Mouse (Mus musculus) spleen, postnatal 10 days (tissue): Measurements from ENCODE around the gene Mcf2l.

Experiments
- DNase-seq, 2 experiments: peaks; one replicate each; pipeline ENCODE4 v3.0.0; 2021 to 2022; ENCODE audit warnings: low spot score in 2 of 2

Mcf2l gene

DNA sequence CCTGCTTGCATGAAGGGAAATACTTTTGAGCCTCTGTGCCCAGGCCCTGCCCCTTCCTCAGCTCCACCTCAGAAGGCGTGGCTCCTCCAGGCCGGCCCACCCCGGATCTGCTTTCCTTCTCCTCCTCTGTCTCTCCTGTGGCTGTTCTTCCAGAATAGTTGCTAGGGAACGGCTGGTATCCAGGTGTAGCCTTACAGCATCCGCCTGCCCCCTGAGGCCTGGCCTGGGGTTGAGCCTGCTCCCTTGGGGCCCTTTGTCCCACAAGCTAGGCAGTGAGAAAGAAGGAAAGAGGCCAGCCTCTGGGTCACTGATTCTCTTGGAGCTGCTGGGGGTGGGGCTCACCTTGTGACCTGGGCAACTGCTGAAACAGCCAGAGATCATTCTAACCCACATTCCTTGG lies 38.4 kb downstream of the Mcf2l start:
- no peak for DNase-seq

DNA sequence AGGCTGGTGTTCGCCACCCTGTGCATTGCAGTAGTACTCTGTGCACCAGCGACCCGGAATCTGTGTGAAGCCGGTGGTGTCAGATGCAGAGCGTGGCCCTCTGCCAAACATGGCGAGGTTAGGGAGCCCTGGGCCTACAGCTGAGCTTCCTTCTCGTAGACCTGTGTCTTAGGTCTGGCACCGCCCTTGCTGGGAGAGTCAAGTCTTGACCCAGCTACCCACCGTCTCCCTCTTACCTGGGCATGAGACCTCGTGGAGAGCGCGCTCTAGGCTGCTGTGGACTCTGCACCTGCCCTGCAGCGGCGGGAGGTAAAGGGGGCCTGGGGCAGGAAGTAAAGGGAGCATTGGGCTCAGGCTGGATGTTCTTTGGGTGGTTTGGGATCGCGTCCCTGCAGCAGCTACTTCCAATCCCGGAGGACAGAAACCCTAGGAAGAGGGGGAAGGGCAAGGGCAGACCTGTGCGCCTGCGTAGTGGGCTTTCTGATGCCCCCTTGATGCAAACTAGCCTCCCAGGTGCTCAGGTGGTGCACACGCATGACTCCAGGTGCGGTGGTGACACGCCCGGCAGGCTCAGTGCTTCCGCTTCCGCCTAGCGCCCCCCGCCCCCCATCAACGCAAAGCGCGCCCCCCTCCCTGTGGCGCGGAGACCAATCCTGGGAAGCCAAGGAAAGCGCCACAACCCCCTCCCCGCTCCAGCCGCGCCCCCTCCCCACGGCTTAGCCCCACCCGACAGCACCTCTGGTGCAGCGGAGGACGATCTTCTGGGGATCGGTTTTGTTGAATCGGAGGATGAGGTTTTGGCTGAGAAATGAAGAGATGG lies 41.8 kb downstream of the Mcf2l start:
- no peak for DNase-seq

DNA sequence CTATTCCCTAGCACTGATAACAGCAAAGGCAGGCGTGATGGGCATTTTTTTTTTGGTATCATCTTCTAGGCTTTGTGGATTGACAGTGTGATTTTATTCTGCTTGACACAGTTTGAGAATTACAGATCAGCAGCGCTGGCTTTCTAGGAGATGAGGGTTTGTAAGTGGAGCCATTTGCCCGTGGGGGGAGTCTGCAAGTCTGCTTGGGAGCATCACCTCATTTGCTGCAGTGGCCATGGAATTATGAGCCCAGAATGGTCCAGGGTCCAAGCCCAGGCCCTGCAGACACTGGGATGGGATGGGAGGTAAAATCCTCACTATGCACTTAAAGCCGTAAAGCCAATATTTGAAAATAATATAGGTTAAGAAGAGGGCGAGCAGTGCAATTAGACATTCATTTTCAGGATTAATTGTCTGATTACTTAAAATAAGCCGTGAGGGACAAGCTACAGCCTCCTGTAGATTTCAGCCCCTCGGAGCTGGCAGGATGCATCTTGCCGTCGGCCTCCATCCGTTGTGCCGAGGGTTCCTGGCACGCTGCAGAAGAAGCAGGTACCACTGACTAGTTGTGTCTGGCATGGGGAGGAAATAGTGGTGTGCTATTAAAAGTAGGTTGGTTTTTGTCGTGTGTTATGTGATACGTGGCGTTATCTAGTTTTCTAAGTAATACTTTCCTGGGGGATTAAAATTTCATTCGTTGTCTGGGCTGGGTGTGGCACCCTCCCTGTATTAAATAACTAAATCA lies 42.7 kb downstream of the Mcf2l start:
- DNase-seq = no peak

DNA sequence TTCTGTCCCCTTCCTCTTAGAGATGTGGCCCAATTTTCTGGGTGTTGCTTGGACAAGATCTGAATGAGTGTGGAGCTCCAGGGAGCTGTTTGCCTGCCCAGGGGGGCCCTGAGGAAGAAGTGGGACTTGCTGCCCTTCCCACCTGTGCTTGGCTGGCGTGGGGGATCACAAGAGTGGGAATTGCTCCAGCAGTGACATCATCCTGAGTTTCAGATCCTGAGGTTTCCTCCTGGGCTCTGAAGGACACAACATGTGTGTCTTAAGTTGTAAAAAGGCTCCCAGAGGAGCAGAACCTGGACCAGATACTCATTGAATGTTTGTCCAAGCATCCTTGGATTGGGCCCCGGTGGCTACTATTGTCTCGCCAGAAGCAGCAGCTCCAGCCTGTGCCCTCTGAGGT lies 43.4 kb downstream of the Mcf2l start:
- DNase-seq = no peak

DNA sequence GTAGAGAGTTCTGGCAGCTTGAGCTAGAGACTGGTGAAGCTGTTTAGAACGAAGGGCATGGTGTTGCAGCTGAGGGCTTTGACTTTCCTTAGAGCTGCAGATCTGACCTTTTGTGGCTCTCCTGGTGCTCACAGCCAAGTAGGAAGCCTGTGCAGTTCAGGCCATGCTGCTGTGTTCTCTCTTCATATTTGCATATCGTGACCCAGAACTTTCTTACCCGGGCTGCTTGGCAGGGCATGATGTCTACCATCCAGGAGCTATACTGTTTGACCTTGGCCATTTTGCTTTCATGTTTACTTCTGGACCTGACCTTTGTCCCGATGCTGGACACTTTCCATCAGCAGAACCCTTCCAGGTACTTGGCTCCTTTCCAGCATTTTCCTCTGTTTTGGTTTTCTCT lies 44.2 kb downstream of the Mcf2l start:
- DNase-seq = no peak

DNA sequence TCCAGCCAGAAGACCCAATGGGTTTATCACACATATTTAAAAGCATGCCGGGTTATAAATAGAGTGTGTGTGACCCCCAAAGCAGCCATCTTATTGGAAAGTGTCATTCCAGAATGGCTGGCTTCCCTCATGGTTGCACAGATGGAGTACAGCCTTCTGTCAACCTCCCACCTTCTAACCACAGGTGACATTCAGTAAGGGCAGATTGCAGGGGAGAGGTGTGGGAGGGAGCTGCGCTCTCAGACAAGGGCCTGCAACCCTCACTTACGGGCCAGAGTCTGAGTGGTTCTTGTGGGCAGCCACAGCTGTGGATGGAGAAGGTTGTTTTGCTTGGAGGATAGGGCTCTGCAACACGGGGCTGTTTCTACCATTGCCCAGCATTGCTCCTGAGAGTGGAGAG lies 47.0 kb downstream of the Mcf2l start:
- DNase-seq = no peak

- no peak for DNase-seq
These were observed 51.4 kb downstream of the Mcf2l start for GRCm38 (mm10) chr8:12925051-12925450.

DNA sequence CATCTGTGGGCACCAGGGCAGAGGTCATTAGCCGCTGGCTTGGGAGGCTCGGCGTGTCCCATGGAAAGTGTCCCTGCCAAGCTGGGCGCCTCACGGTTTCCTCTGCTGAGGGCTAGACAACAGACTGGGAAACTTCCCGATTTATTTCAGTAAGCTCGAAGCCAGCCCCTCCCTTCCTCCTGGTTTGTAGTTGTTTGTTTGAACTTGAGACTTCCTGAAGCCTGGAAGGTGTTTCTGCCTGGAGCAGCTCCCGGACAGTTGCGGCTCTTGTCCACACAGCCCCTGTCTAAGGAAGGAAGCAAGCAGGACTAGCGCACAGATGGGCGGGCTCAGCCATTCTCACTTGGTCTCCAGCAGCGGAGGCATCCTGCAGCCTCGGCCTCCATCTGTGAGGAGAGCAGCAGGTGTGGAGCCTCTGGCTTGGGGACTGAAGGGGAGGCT lies 52.4 kb downstream of the Mcf2l start:
- DNase-seq = no peak

- peak in 1 of 2 experiments; percentile 51 for DNase-seq
These were observed 53.8 kb downstream of the Mcf2l start for GRCm38 (mm10) chr8:12927204-12927983.

DNA sequence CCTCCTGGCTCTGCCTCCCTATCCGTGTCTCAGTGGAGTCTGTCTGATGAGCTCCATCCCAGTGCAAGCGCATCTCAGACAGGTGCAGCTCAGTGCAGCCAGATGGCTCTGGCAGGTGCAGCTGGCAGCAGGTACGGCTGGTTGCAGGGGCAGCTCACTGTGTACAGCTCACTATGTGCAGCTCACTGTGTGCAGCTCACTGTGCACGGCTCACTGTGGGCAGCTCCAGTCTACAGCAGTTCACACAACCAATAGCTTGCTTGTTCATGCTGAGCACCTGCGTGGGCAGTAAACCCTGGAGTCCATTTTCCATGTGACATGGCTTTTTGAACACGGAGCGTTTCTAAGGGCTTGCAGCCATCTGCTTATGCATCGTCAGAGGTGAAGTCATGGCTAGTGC lies 54.4 kb downstream of the Mcf2l start:
- no peak for DNase-seq

DNA sequence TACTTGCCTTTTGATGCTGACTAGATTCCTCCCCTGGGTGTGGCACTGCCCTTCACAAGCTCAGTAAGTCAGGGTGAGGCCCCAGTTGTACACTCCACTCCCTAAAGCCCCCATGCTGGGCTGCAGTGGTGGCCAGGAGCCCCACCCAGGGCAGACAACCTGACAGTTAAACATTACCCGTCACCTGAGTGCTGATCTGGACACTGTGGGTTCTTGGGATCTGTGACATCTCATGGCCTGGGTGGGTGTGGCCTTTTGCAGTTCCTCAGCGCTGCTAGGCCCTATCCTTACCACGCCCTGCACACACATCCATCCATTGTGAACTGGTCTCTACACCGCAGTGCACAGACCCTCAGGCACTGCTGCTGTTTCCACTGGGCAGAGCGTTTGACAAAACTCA lies 55.3 kb downstream of the Mcf2l start:
- no peak for DNase-seq

- DNase-seq = no peak
These were observed 56.7 kb downstream of the Mcf2l start for GRCm38 (mm10) chr8:12930290-12930689.

GRCm38 (mm10) chr8:12931426-12931825 lies 57.8 kb downstream of the Mcf2l start:
- no peak for DNase-seq

DNA sequence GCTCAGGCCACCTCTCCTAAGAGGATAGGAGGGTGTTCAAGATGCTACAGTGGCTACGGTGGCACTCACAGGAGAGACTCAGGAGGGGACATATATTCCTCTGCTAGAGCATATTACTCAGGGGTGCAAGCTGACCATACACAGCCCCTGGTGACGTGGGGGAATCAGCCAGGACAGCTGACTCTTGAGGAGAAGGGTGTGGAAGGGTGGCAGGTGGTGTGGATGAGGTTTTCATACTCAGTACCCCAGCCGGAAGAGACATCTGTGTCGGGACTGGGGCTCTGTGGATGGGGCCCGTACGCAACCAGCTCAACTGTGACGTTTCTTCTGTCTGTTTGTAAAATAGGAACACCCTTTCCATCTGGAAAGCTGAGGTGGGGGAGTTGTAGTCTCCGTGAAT lies 58.9 kb downstream of the Mcf2l start:
- no peak for DNase-seq

DNA sequence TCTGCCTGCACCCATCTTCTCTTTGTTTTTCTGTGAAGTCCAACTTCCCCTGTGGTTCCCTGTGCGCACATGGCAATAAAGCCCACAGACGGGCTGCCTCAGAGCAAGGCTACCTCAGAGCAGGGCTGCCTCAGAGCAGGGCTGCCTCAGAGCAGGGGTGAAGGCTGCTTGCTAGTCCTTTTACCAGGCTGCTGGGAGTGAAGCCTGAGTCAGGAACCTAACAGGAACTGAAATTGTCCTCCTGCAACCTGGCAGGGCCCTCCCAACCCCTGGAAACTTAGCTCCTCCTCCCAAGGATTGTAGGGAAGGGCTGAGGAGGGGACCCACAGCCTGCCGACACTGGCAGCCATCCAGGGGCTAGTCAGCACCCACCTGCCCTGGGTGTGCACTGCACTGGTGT lies 60.2 kb downstream of the Mcf2l start:
- DNase-seq = no peak

DNA sequence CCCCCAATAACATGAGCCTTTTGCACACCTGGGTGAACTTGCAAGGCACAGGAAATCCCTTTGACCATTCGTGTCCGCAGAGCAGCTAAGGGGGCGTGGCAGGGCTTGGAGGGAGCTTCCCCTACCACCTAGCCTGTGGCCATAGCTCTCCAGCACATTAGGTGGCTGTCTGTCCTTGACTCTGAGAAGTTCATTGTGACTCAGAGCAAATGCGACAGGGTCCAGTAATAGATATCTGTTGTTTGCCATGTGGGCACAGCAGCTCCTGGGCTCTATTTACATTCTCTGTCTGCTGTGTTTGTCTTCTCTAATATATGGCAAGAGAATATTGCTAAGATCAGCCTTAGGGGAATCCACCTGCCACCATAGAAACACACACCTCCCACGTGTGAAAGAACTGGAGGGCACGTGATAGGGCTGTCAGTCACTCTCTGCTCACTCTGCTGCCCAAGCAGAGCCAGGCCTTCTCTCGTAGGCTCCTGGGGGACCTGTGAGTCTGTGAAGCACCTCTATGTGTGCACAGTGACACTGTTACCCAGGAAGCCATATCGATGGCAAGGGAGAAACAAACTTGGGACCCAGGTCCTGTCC lies 60.9 kb downstream of the Mcf2l start:
- DNase-seq = no peak

DNA sequence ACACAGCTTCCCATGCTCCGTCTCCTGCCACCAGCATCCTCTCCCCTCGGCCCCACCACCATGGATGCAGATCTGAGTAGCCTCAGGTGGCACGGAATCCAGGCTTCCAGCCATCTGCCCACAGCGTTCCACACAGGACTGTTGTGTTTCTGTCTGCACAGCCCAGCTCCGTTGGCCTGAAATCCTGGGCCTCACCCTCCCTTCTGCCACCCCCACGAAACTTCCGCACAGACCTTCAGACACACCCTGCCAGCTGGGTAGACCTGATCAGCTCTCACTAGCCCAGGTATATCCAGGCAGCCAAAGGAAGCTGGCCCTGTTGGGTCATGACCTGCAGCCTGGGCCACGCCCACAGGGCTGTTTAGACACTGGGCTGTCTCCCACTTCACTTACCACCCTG lies 66.9 kb downstream of the Mcf2l start:
- DNase-seq = no peak

DNA sequence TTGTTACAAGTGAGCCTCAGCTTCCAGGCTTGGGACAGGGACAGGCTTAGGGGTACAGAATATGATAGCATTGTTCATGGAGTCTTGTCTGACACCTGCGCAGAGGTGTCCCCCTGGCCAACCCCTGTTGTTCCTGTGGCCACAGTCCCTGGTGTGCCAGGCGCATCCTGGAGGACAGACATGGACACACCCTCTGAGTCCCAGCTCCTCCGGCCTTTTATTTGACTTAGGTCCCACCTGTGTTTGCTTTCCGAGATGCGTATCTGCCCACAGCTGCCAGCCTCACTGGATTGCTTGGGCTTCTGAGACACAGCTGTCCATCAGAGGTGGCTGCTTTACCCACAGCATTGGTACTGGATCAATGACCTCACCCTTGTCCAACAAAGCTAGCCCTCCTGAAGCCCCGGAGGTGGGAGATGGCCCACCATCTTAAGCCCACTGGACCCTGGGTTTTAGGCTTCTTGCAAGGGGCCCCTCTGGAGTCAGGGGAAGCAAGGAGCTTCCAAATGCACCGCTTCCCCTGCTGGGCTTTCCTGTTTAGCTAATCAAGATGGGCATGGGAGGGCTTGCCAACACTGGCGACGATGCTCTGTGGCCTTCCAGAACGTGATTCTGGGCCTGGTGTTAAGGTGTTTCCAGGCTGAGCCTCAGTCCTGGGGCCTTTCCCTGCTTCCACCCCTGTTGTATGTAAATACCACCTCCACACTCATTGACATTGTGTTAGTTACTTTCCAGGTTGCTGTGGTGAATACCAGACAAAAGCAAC lies 67.7 kb downstream of the Mcf2l start:
- no peak for DNase-seq

DNA sequence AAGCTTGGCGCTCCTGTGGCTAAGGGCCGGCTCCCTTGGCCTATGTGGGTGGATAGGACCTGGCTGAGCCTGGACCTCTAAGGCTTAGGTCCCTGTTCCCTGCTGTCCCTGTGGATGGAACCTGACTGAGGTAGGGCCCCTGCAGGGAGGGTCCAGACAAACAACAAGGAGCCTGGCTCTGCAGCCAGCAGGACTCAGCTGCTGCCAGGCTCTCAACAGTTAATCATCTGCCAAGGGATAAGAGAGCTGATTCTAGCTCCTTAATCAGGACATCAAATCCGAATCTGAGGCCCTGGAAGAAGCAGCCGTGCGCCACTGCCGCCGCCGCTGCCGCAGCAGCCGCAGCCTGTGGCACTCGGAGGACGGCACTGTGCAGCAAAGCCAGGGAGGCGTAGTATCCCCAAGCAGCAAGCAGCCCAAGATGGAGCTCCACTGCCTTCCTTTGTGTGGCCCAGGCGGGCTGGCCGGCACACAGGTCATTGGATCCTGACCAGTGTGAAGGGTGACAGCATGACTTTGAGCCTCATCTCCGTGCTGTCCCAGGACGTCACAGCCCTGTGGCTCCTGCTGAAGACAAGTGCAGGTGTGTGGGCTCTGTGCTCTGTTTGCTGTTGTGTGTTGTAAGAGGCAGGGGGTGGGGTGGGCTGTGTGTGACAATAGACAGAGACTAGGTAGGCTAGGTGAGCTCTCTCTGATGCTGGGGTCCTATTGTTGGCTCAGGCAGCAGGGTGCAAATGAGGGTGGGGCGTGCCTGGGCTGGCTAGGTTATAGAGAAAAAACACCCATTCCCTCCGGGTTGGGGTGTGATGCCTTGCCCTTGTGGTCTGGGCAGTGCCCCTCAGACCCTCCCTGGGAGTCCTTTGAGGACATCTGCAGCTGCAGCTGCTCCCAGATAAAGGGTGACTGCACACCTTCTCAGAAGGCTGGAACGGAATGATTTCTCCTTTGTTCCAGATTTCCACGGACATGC lies 74.3 kb downstream of the Mcf2l start:
- DNase-seq = no peak

DNA sequence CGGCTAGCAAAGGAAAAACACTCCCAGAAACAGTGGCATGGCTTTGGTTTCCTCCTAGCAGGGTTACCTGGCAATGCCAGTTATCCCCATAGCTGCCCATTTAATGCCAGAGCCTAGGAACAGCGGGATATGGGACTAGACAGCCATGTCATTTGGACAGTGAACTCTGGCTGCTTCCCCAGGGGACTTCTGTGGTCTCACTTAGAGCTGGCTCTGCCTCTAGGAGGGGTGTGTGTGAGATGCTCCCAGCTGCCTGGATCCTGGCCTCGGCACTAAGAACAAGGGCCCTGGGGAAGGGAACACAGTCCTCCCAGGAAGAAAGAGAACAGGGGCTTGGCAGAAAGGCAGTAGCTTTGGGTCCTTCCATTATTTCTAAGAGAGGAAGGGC lies 75.0 kb downstream of the Mcf2l start:
- DNase-seq = no peak
